Mouse (Mus musculus): ENCODE measurements around the gene Gpr156.

DNA sequence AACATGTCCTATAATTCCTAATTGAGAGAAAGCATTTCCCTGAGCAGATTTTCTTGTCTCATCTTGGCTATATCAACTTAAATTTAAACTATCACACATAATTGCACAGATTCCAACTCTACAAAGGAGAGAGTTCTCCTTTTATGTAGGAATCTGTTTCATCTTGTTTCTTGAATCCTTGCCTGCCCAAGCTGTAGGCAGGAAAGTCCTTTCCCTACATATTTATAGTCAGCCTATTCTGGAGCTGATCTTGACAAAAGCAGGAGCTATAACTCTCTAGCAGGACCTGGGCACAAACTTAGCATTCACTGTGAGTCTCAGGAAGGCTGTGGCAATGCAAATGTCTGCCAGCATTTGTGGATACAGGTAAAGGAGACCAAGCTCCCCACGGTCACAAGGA is 125.9 kb downstream of the Gpr156 start:
- TF ChIP-seq POLR2A (IDR thresholded peaks at IDR 0.05; ENCODE audit: borderline replicate concordance, low read depth, low read length): no peak
- TF ChIP-seq CTCF (IDR thresholded peaks at IDR 0.05; ENCODE audit: low read depth, low read length): no peak
